Mouse (Mus musculus) urinary bladder, adult 2 months (tissue): ENCODE data around the gene Csf2. TPM values are rescaled to one million over a fixed set of nuclear protein-coding genes. Genes with fewer than 3 reads are reported as not detected.
"Not testable (repeated sequence)": the region's sequence is repeated elsewhere in the genome, so short reads cannot be mapped to it uniquely, and the experiment has no call there.

Experiments used
- DNase-seq: peaks from one replicate; pipeline ENCODE4 v3.0.0; 2022; ENCODE audit warnings: low spot score
- polyA plus RNA-seq: library from polyadenylated mRNA; depleted of rRNA; stranded (reverse); fragments of >200 nt; gene quantifications from 2 replicates; pipeline ENCODE4 v1.2.3, GENCODE M21; 2012; rRNA removed

The Csf2 gene
- polyA plus RNA-seq, result 0.09 TPM in 1 of 2 replicates, not detected in the other

GRCm38 (mm10) chr11:54248940-54249717 is at the start of gene Csf2:
TSS of gene Csf2 (minus strand) at chr11:54249667.
- DNase-seq, result no peak

DNA sequence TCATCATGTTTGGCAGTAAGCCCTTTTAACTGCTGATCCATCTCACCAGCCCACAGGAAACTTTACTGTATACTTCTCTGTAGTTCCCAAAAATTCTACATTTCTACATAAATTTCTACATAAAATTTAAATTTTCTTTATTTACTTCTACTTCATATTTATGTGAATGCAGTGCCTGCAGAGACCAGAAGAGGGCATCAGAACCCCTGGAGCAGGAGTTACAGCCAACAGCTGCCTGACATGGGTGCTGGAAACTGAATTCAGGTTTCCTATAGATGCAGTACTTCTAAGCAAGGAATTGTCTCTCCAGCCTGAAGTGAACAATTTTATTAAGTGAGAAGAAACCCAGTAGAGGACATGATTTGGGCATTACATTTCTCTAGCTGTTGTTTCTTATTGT is 49.3 kb upstream of the Csf2 start:
- DNase-seq, result no peak

GRCm38 (mm10) chr11:54297471-54297870 is 48.0 kb upstream of the Csf2 start:
- DNase-seq, result not testable (repeated sequence)

DNA sequence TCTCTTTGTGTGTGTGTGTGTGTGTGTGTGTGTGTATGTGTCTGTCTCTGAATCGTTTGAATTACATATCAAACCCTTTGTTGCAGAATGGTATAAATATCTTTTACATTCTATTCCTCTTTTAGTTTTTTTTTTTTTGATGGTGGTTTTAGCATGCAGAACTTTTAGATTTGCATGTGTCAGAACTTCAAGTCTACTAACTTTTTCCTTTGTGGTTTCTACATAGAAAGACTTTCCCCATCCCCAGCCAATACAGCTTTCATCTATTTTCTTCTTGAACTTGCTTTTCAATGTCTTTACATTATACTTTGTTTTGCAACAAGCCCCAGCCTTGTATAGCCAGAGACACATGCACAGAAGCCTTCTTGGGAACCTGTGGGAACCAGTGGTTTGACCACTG is 47.3 kb upstream of the Csf2 start:
- no peak for DNase-seq

DNA sequence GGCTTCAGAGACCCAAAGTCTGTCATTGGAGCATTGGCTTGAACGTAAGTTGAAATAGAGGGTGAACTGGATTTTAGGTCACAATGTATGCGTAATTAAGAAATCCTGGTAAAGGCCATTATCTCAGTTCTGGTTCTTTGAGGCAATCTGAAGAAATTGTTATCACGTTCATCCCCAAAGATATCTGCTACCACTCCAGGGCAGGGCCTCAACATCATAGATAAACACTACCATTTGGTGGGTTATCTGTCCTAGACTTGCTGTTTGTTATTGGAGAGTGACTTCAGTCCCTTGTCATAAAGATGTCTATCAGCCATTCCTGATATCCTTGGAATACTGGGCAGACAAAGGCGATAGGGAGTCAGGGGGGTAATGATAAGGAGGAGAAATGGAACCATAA is 46.5 kb upstream of the Csf2 start:
- DNase-seq, result no peak

DNA sequence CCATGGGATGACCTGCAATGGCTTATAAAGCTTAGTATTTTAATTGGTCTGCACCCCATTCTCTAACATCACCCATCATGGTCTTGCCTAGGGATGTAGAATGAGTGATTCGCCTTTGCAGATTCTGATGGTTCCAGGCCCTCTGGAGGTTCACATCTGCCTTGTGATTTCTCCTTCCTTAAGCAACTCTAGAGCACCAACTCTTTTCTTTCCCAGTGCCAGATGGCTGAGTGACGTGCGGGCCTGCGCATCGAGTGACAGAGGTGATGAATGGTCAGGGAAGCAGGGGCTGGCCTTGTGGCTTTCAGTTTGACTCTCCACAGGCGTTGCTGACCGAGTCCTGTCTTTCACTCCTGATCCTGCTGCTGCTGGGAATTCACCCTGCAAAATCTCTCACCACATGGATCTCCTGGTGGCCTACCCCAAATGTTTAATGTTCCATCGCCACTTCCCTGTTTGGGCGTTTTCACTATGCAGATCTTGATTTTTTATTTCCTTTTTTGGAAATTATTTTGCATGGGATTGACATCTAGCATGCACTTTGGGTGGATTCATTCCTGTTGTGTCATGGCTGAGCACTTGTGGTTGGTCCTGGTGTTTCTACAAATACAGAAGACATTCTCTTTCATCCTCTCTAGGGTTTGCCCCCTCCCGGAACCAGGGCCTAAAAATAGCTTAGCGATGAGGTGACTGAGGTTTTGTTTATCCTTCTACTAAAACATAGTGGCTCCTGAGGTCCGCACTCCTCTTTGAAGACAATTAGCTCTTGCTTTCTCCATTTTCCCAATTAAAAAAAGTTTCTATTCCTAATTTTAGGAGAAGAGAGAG is 44.7 kb upstream of the Csf2 start:
- no peak for DNase-seq

GRCm38 (mm10) chr11:54292163-54292562 is 42.7 kb upstream of the Csf2 start:
- DNase-seq, result no peak

GRCm38 (mm10) chr11:54287821-54288453 is 38.5 kb upstream of the Csf2 start:
- no peak for DNase-seq

DNA sequence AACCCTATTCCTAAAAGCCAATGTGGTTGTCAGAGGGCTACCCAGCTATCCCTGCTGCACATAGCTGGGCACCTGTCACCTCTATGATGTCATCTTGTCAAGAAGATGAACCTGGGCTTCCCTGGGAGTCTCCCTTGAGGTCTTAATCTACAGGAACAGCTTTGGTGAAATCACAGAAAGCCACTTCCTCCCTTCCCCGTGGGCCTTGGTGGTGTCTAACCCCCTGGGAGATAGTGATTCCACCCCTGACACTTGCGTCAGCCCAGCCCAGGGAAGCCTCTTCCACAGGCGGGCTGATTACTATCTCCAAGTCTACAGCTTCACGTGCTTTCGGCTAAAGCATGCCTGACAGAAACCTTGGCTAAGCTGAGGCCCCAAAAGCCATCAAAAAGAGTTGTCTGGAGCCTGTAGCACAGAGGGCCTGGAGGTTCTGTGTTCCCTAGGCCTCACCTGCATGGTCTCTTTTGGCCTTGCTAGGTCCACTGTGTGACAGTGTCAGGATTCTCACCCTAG is 22.0 kb upstream of the Csf2 start:
- DNase-seq, result no peak

- DNase-seq, result no peak
Measured at GRCm38 (mm10) chr11:54269191-54269896, 19.9 kb upstream of the Csf2 start.

DNA sequence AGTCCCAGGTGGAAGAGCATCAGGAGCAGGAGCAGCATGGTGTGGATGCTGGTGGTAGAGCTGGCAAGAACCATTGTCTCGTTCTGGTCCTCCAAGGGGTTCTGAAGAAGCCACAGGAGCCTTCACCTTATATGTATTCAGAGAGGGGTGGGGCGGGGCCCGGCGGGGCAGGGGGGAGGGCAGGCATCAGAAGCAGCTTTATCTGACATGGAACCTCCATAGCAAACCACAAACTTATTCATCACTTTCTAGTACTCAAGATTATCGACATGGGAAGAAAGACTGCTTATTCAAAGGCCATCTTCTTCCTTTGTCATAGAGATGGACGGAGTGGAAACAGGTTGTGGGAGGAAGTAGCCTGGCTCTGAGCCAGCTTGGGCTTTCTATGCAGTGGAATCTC is 17.7 kb upstream of the Csf2 start, which contains the start of gene Il3:
TSS of gene Il3 (minus strand) at position 101 of the 400 bp plus-strand sequence.
- DNase-seq, result no peak

DNA sequence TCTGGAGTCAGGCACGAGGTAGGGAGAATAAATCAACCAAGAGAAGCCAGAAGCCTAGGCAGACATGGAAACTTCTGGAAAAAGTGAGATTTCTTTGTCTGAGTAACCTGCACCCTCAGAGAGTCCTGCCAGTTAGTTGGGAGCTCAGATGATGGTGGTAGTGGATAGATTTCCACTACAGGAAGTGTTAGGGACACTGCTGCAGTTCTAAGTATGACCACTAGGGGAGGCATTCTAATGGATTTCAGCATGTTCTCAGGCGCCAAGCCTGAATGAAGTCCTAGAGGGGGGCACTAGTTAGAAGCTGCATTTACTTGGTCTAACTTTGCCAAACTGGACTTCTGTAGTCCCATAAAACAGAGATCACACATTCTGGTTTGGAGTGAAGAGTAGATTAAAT is 15.1 kb upstream of the Csf2 start:
- no peak for DNase-seq

DNA sequence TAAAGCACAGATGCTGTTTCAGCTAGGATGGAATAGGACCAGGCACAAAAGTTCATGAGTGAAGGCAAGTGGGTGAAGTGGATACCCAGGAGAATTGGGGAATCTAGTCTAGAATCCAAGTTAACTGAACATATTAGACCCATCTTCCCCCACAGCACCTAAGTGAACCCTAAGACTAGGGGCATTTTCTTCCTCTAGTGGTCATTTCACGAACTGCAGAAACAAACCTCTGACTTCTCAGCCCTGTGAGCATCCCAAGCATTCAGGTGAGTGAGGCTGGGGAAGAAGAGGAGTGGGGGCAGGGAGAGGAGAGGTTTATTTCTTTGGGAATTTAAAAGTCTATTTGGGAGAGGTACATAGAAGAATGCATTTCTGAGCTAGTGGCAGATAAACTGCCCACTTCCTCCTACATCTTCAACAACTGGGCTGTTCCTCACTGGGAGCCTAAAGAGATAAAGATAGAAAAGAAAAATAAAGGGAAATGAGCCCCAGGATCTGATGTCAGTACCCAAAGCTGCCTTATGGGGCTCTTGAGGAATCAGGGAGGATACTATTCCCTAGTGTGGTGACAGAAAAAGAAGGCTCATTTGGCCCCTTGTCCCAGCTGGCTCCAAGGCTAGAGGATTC is 14.1 kb upstream of the Csf2 start:
- no peak for DNase-seq

GRCm38 (mm10) chr11:54256624-54257376 is 7.3 kb upstream of the Csf2 start:
- DNase-seq, result peak; percentile 30

DNA sequence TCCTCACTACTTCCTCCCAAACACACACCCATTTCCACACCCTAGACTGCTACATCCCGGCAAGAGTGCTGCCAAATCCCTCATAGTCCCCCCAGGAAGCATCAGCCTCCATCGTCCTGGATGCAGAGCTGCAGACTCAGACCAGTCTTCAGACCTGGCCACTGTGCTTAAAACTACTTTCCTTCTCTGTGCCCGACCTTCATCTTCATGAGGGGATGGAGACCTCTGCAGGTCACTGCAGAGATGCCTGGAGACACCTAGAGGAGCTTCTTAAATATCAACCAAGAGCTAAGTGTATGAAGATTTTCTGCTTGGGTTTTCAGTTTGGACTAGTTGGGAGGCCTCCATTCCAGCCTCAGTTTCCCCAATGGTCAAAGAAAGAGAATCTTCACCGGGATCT is 4.6 kb upstream of the Csf2 start:
- no peak for DNase-seq

DNA sequence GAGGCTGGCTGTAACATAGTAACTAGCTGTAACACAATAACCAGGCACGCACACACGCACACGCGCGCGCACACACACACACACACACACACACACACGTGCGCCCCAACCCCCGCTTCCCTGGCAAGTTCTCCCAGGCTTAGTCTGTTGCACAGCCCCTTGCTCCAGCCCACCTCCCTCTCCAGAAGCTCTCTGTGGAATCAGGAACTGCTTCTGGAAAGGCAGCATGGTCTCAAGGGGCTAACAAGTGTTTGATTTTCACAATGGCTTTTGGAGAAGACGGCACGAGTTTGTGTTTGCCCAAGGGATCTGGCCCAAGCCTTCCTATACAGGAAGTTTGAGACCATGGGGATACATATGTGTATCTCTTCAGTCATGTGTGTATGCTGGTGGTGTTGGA is 1.1 kb upstream of the Csf2 start:
- no peak for DNase-seq

- no peak for DNase-seq
Measured at GRCm38 (mm10) chr11:54249748-54250147, 281 bp upstream of the Csf2 start.

DNA sequence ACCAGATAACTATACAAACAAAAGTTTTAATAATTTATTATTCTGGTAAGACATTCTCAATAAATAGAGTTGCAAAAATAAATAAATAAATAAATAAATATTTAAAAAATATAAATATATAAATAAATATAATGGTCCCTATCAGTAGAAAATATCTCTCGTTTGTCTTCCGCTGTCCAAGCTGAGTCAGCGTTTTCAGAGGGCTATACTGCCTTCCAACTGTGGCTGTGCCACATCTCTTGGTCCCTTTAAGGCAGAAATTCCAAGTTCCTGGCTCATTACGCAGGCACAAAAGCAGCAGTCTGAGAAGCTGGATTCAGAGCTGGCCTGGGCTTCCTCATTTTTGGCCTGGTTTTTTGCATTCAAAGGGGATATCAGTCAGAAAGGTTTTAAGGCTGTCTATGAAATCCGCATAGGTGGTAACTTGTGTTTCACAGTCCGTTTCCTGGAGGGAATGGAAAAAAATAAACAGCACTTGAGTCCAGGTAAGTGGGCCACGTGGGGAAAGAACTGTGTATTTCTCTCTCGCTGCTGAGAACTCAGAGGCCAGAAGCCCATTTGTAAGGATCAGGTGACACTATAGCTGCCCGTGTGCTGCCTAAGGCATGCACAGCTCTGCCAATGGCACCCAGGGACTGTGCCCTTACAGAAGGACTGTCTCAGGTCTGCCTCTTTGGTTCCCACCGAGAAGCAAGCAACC is 2.1 kb downstream of the Csf2 start:
- no peak for DNase-seq

- DNase-seq, result no peak
Measured at GRCm38 (mm10) chr11:54244465-54244864, 5.0 kb downstream of the Csf2 start.

DNA sequence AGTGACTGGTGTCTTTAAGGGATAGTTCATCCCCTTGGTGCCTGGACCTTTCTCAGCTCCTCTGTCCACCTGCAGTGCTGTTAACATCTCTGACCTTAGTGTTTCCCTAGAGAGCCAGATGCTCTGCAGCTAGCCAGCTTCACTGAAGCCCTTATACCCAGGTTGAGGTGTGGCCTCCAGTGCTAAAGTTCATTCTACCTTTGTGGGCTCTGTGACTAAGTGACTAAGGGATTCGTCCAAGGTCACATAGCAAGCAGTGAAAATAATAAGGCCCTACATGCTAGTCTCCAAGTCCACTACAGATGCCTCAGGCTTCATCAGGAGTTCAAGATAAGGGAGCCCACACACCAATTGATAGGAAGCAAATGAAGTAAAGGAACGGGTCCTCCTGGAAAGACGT is 7.0 kb downstream of the Csf2 start:
- DNase-seq, result no peak
